Mouse (Mus musculus) CH12.LX (cell line): ENCODE measurements at regions not wholly inside any gene's neighbourhood (a gene's known extent, or its start where the extent isn't known, plus 50 kb on each side); places are given as distances from the start of the nearest gene placed in this dataset.

ENCODE experiments used
- DNase-seq: peaks from one replicate; pipeline ENCODE4 v3.0.0-alpha.2; 2013; ENCODE audit errors: extremely low read depth
- H3K27ac ChIP-seq: 2 replicates; pipeline ENCODE4 v1.5.1; 2012; ENCODE audit warnings: low read depth, mild to moderate bottlenecking, control low read depth, moderate library complexity; ENCODE audit not compliant: insufficient read depth
- H3K27me3 ChIP-seq: replicated peaks from 2 replicates; pipeline ENCODE3; 2012; ENCODE audit warnings: inconsistent platforms
- H3K36me3 ChIP-seq, 2 experiments: replicated peaks in 1 of 2; 2 replicates each; pipeline versions ENCODE3 to v1.6.1; 2012; ENCODE audit warnings: inconsistent platforms in 1 of 2, low read length in 1 of 2, mild to moderate bottlenecking in 1 of 2, mixed read lengths in 1 of 2, moderate library complexity in 1 of 2; ENCODE audit not compliant: control insufficient read depth in 1 of 2, insufficient read depth in 1 of 2
- H3K4me1 ChIP-seq, 2 experiments: 2 replicates each; pipeline ENCODE4 v1.6.1; 2012; ENCODE audit warnings: inconsistent platforms in 1 of 2, moderate library complexity in 1 of 2; ENCODE audit not compliant: insufficient read depth in 2 of 2, control insufficient read depth in 1 of 2
- H3K4me2 ChIP-seq: 2 replicates; pipeline ENCODE4 v1.6.1; 2012; ENCODE audit warnings: low read depth, mild to moderate bottlenecking, control low read depth; ENCODE audit not compliant: poor library complexity, insufficient read depth, severe bottlenecking
- H3K4me3 ChIP-seq, 3 experiments: fragments of 150-350 bp in 1 of 3; sonication (generic) in 1 of 3; replicated peaks in 1 of 3; 2 replicates each; pipeline versions ENCODE3 to v1.5.1; 2011 to 2012; ENCODE audit warnings: low read depth in 2 of 3, low read length in 2 of 3, mild to moderate bottlenecking in 2 of 3, moderate library complexity in 2 of 3, control low read depth in 1 of 3, improper control_type of control experiment in 1 of 3, inconsistent platforms in 1 of 3, mixed read lengths in 1 of 3; ENCODE audit not compliant: poor library complexity in 1 of 3
- H3K79me2 ChIP-seq: replicated peaks from 2 replicates; pipeline ENCODE4 v1.6.1; 2012; ENCODE audit warnings: mild to moderate bottlenecking, moderate library complexity; ENCODE audit not compliant: control insufficient read depth, poor library complexity, insufficient read depth, severe bottlenecking; ENCODE audit errors: extremely low read depth
- H3K9ac ChIP-seq: 2 replicates; pipeline ENCODE4 v1.6.1; 2012; ENCODE audit warnings: low read depth, mild to moderate bottlenecking, control low read depth, moderate library complexity; ENCODE audit not compliant: insufficient read depth
- H3K9me3 ChIP-seq: replicated peaks from 2 replicates; pipeline ENCODE3; 2012; ENCODE audit warnings: low read length, inconsistent platforms, mixed read lengths
- CHD1 ChIP-seq: IDR thresholded peaks from 2 replicates; pipeline ENCODE4 v1.6.1; 2012; ENCODE audit warnings: low read depth, low read length, improper control_type of control experiment, inconsistent platforms
- E2F4 ChIP-seq: IDR thresholded peaks from 2 replicates; pipeline ENCODE4 v1.6.1; 2011; ENCODE audit warnings: low read depth, low read length, improper control_type of control experiment; ENCODE audit not compliant: insufficient replicate concordance
- ELF1 ChIP-seq: IDR thresholded peaks from 2 replicates; pipeline ENCODE4 v1.6.1; 2014; ENCODE audit warnings: low read depth, mild to moderate bottlenecking, inconsistent platforms, low read length, improper control_type of control experiment
- HCFC1 ChIP-seq: IDR thresholded peaks from 2 replicates; pipeline ENCODE4 v1.6.1; 2012; ENCODE audit warnings: low read depth, mild to moderate bottlenecking, inconsistent platforms, low read length, improper control_type of control experiment
- IRF4 ChIP-seq: IDR thresholded peaks from 2 replicates; pipeline ENCODE4 v1.6.1; 2014; ENCODE audit warnings: low read depth, mild to moderate bottlenecking, inconsistent platforms, low read length, improper control_type of control experiment
- JUN ChIP-seq: IDR thresholded peaks from 2 replicates; pipeline ENCODE4 v1.6.1; 2011; ENCODE audit warnings: low read depth, mild to moderate bottlenecking, low read length, improper control_type of control experiment, moderate library complexity; ENCODE audit not compliant: insufficient read depth
- MAX ChIP-seq: IDR thresholded peaks from 2 replicates; pipeline ENCODE4 v1.6.1; 2011; ENCODE audit warnings: low read length, improper control_type of control experiment
- MXI1 ChIP-seq: IDR thresholded peaks from 2 replicates; pipeline ENCODE4 v1.6.1; 2011; ENCODE audit warnings: mild to moderate bottlenecking, low read depth, low read length, improper control_type of control experiment
- MYC ChIP-seq: IDR thresholded peaks from 2 replicates; pipeline ENCODE4 v1.6.1; 2011; ENCODE audit warnings: low read depth, mild to moderate bottlenecking, improper control_type of control experiment, low read length
- RAD21 ChIP-seq: IDR thresholded peaks from 2 replicates; pipeline ENCODE4 v1.6.1; 2011; ENCODE audit warnings: low read depth, mild to moderate bottlenecking, low read length, improper control_type of control experiment, moderate library complexity
- RCOR1 ChIP-seq: conservative IDR thresholded peaks from 2 replicates; pipeline ENCODE4 v1.6.1; 2012; ENCODE audit warnings: low read depth, mild to moderate bottlenecking, inconsistent platforms, low read length, improper control_type of control experiment
- TCF12 ChIP-seq: IDR thresholded peaks from 2 replicates; pipeline ENCODE4 v1.6.1; 2014; ENCODE audit warnings: low read depth, mild to moderate bottlenecking, inconsistent platforms, low read length, improper control_type of control experiment
- UBTF ChIP-seq: IDR thresholded peaks from 2 replicates; pipeline ENCODE4 v1.6.1; 2012; ENCODE audit warnings: low read depth, mild to moderate bottlenecking, inconsistent platforms, low read length, improper control_type of control experiment, moderate library complexity
- USF2 ChIP-seq: conservative IDR thresholded peaks from 2 replicates; pipeline ENCODE4 v1.6.1; 2011; ENCODE audit warnings: low read depth, low read length, improper control_type of control experiment
- dilution Hi-C: fragments of 300-500 bp; cut with MboI; formaldehyde crosslinking; loops from 2 replicates; pipeline ENCODE4 v1.14.3; 2020; ENCODE audit warnings: low sequenced_read_pairs; ENCODE audit not compliant: extremely low pct_unique_long_range_greater_than_20kb, extremely low pct_ligation_motif_present
- in situ Hi-C: fragments of 300-500 bp; cut with MboI; formaldehyde crosslinking; loops from 3 replicates; pipeline ENCODE4 v1.14.3; 2019; ENCODE audit warnings: low sequenced_read_pairs, low pct_ligation_motif_present, low pct_unique_long_range_greater_than_20kb, mixed read lengths

DNA sequence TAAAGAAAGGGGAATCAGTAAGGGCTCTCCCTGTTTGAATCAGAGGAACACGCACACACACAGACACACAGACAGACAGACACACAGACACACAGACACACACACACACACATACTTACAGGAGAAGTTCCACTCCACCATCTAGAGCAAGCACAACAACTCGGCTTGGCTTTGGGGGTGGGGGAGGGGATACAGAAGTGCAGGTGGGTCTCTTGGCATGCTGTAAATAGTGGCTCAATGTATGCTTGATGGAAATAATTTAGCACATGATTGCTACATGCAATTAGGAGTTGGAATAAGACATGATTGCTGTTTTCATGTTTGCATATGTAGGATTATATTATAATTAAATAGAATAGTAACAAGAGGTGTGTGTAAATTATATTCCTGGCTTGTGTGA is 215.9 kb upstream of the Daam1 start:
- in situ Hi-C loops: no loop called here
- dilution Hi-C loops: no loop called here

DNA sequence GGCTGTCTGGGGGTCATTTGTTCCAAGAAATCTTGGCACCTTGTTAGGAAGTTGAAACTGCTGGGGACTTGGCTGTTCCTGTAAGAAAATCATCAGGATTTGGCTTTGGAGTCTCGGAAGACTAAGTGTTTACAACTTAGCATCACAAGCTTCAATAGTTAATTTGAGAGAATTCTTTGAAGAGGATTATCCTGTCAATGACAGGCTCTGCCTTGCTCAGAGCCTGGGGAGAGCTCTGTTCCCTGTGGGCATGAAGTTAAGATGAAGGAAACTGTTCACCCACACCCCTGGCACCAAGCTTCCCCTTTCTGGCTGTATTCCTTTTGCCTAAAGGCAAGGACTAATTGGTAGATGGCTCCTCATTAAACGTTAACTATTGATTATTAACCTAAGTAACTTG is 215.5 kb upstream of the Daam1 start:
- in situ Hi-C loops (no loop called here), dilution Hi-C loops (no loop called here)
- H3K4me2 ChIP-seq: no peak overlapping the region

More for the DNA sequence above, 215.9 kb upstream of the Daam1 start:
- no peak overlapping the region for H3K9ac ChIP-seq
- no peaks in the 10 kb centered on the region for H3K27me3 ChIP-seq
- no peaks in the 10 kb centered on the region for H3K9me3 ChIP-seq
- DNase-seq: no peak
- no peak overlapping the region for H3K4me2 ChIP-seq
- TF ChIP-seq IRF4: no peak
- TF ChIP-seq HCFC1: no peak
- no peak for TF ChIP-seq E2F4
- TF ChIP-seq RAD21: no peak
- no peak for TF ChIP-seq MAX
- no peak for TF ChIP-seq USF2
- H3K27ac ChIP-seq: no peak overlapping the region
- H3K4me3 ChIP-seq: no peak overlapping the region
- H3K36me3 ChIP-seq: no peaks in the 10 kb centered on the region
- no peaks in the 10 kb centered on the region for H3K4me1 ChIP-seq
- H3K79me2 ChIP-seq: no peaks in the 10 kb centered on the region

DNA sequence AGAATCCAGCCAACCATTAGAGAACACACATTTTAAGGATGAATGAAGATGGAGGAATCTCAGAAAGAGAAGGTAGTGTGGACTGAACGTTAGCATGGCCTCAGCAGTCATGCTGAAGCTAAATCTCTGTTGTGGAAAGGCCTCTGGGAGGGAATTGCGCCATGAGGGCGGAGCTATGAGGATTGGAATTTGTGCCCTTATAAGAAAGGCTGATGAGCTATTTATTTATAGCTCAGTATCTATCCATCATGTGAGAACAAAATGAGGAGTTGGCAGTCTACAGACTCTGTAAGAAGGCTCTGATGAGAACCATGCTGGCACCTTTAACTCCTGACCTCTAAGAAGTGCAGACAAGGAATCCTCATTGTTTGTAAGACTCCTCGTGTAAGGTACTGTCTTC is 214.8 kb upstream of the Daam1 start:
- Histone ChIP-seq H3K27me3 (no peaks in the 10 kb centered on the region), H3K4me3 (no peak overlapping the region), H3K4me2 (no peak overlapping the region), H3K36me3 (no peaks in the 10 kb centered on the region), H3K9me3 (no peaks in the 10 kb centered on the region)
- no peak for DNase-seq
- dilution Hi-C loops (no loop called here), in situ Hi-C loops (no loop called here)
- TF ChIP-seq MAX (no peak), MYC (no peak), MXI1 (no peak), CHD1 (no peak)
- TF ChIP-seq, all 38 proteins: peak for 0
- no peaks in the 10 kb centered on the region for H3K4me1 ChIP-seq
- H3K79me2 ChIP-seq: no peaks in the 10 kb centered on the region
- no peak overlapping the region for H3K9ac ChIP-seq
- H3K27ac ChIP-seq: no peak overlapping the region

More for the DNA sequence above, 215.5 kb upstream of the Daam1 start:
- no peak for TF ChIP-seq IRF4
- no peak for TF ChIP-seq JUN
- no peak for TF ChIP-seq ELF1
- no peak for TF ChIP-seq UBTF
- TF ChIP-seq USF2: no peak
- no peak for TF ChIP-seq TCF12
- no peak for TF ChIP-seq RCOR1
- TF ChIP-seq, all 38 proteins: peak for 0
- Histone ChIP-seq H3K9me3 (no peaks in the 10 kb centered on the region), H3K36me3 (no peaks in the 10 kb centered on the region), H3K4me1 (no peaks in the 10 kb centered on the region), H3K4me3 (no peak overlapping the region), H3K27ac (no peak overlapping the region), H3K9ac (no peak overlapping the region), H3K79me2 (no peaks in the 10 kb centered on the region), H3K27me3 (no peaks in the 10 kb centered on the region)
- no peak for DNase-seq
